Mouse (Mus musculus) embryonic fibroblast, embryonic 13.5 days (primary cell): ENCODE data around the gene Kif6.

Experiments used
- CTCF ChIP-seq: IDR thresholded peaks from 2 replicates; pipeline ENCODE4 v1.5.1; 2011; ENCODE audit warnings: mild to moderate bottlenecking, control low read depth, low read length, moderate library complexity, borderline replicate concordance; ENCODE audit not compliant: insufficient read depth
- POLR2A ChIP-seq: IDR thresholded peaks from 2 replicates; pipeline ENCODE4 v1.6.1; 2011; ENCODE audit warnings: low read depth, mild to moderate bottlenecking, control low read depth, low read length, moderate library complexity

GRCm38 (mm10) chr17:49729856-49730255, 114.9 kb downstream of the Kif6 start:
- TF ChIP-seq POLR2A = no peak
- no peak for TF ChIP-seq CTCF
